29 mouse cellular contexts compared by ENCODE assay signal in the genomic region with DNA sequence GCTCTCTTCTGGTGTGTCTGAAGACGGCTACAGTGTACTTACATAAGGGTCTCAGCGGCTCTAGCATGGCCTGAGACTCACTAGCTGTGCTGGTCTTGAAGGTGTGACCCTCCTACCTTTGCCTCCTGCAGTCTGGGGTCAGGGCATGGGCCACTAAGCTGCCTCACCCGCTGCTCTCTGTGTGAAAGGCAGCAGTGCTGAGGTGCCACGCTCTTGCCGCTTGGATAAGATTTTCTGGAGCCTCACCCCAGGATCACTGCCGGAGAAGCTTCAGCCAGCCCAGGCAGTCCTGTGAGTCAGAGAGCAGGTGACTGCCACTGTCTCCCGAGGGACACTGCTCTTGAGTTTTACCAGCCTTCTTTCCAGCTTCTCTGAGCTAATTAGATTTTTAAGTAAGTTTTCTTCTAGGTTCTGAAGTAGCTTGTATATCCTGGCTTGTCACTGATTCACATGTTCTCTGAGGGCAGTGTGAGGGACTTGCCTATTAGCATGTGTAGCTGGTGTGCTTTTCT. TPM values are rescaled to one million over a fixed set of nuclear protein-coding genes. Genes with fewer than 3 reads are reported as not detected.
DNase-seq lines count a peak whose midpoint lies in the region; ATAC-seq lines count a peak whose summit lies in the region.
"Had no signal": no experiment of that assay in that cellular context is flagged by ENCODE, and none has a peak within 500 bp of the region (broad histone marks: within the 10 kb centered on the region; RNA-seq: fewer than 3 reads in every experiment).

No protein-coding gene starts in this region.

- peaks cover 16% of the 10 kb centered on the region for H3K4me1 ChIP-seq in stomach, embryonic 16.5 days (ENCODE audit: control insufficient read depth, insufficient read depth, low read length)

- 76% methylated on average over 7 of the region's 7 CpGs for WGBS in stomach, embryonic 16.5 days

- no peak overlapping the region for H3K4me3 ChIP-seq in stomach, embryonic 16.5 days (replicated peaks; ENCODE audit: low read length)
- H3K4me3 ChIP-seq: hindbrain, embryonic 10.5 days; kidney, embryonic 15.5 days; limb, embryonic 13.5 days; liver, embryonic 12.5 days; midbrain, embryonic 12.5 days; neural tube, embryonic 12.5 days; stomach, embryonic 15.5 days had no signal

- H3K9ac ChIP-seq in stomach, embryonic 16.5 days (ENCODE audit: low read length), result no peak overlapping the region
- H3K9ac ChIP-seq: kidney, embryonic 15.5 days; limb, embryonic 13.5 days; liver, embryonic 12.5 days; midbrain, embryonic 12.5 days; neural tube, embryonic 12.5 days; stomach, embryonic 15.5 days had no signal

- no peaks in the 10 kb centered on the region for H3K36me3 ChIP-seq in stomach, embryonic 16.5 days (ENCODE audit: control insufficient read depth, insufficient read depth, low read length)
- H3K36me3 ChIP-seq: kidney, embryonic 15.5 days; liver, embryonic 12.5 days; stomach, embryonic 15.5 days had no signal

- no peaks in the 10 kb centered on the region for H3K9me3 ChIP-seq in stomach, embryonic 16.5 days (replicated peaks; ENCODE audit: control insufficient read depth, low read length)
- H3K9me3 ChIP-seq: hindbrain, embryonic 10.5 days; kidney, embryonic 15.5 days; limb, embryonic 13.5 days; liver, embryonic 12.5 days; midbrain, embryonic 12.5 days; neural tube, embryonic 12.5 days; stomach, embryonic 15.5 days had no signal

- 0 out of 2 replicates have a peak overlapping the region, but pooled peaks have one; percentile 36 for H3K27ac ChIP-seq in stomach, embryonic 16.5 days (ENCODE audit: low read length)
- H3K27ac ChIP-seq: hindbrain, embryonic 10.5 days; kidney, embryonic 15.5 days; limb, embryonic 13.5 days; liver, embryonic 12.5 days; midbrain, embryonic 12.5 days; neural tube, embryonic 12.5 days; stomach, embryonic 15.5 days had no signal

- no peaks in the 10 kb centered on the region for H3K27me3 ChIP-seq in stomach, embryonic 16.5 days (ENCODE audit: control insufficient read depth, insufficient read depth, low read length)
- H3K27me3 ChIP-seq: kidney, embryonic 15.5 days; limb, embryonic 13.5 days; liver, embryonic 12.5 days; midbrain, embryonic 12.5 days; neural tube, embryonic 12.5 days; stomach, embryonic 15.5 days had no signal

- DNase-seq in cerebellum, postnatal 25 days, result peak; percentile 46 to 56
- no peak for DNase-seq in cerebellum, postnatal 36 days
- peak; percentile 60 for DNase-seq in 3T3-L1 (ENCODE audit: low read depth, low spot score)
- DNase-seq in NIH3T3 (ENCODE audit: low read depth), result peak; percentile 41
- DNase-seq in urinary bladder, postnatal 25 days (ENCODE audit: low spot score), result no peak
- DNase-seq: adrenal gland, postnatal 36 days; cerebellum, adult 11 months; cerebellum, postnatal 14 days; embryo, embryonic 11 days; kidney, postnatal 36 days; lung, adult 2 months; lung, postnatal 14 days; retina, postnatal 1 day; right cerebral cortex, postnatal 4 days; thymus, adult 2 months; thymus, postnatal 4 days had no signal

- no peak for ATAC-seq in stomach, embryonic 16.5 days (ENCODE audit: insufficient read depth, low FRiP score)
- no peak for ATAC-seq in megakaryocyte progenitor cell, adult 5-6 weeks (replicated peaks; ENCODE audit: poor library complexity)
- ATAC-seq: forebrain, embryonic 14.5 days; hindbrain, embryonic 16.5 days; intestine, embryonic 16.5 days; liver, embryonic 12.5 days had no signal

- H3K4me2 ChIP-seq in stomach, embryonic 16.5 days (ENCODE audit: low read depth, low read length), result no peak overlapping the region
- H3K4me2 ChIP-seq: heart, embryonic 11.5 days; kidney, embryonic 15.5 days; limb, embryonic 13.5 days; liver, embryonic 12.5 days; midbrain, embryonic 12.5 days; neural tube, embryonic 12.5 days; stomach, embryonic 15.5 days had no signal

RNA-seq across cellular contexts. Expression of a gene that starts 18.0 kb away (rescaled TPM):
- polyA plus RNA-seq in stomach, embryonic 16.5 days (2015; fragmentation: Nextera tagmentation; extraction: Ambion mirVana), result 9.7 and 10.4 TPM in 2 replicates
- 17.5 and 17.6 TPM in 2 replicates for total RNA-seq in megakaryocyte progenitor cell, adult 5-6 weeks (2015)
- 10.2 TPM in 2 replicates for total RNA-seq in megakaryocyte progenitor cell, adult 5-6 weeks (2017)

Comparison
In these comparisons a context has a peak if more than half of its experiments do, and no peak if none do; other contexts are left out.
1. DNase-seq: peak in cerebellum, postnatal 25 days (2 of 2), 3T3-L1 (single experiment) and NIH3T3 (single experiment); none in cerebellum, postnatal 36 days (0 of 2) and urinary bladder, postnatal 25 days (single experiment).